Mouse (Mus musculus) intestine, embryonic 14.5 days (tissue): Measurements from ENCODE around the gene Zfyve26. TPM values are rescaled to one million over a fixed set of nuclear protein-coding genes. Genes with fewer than 3 reads are reported as not detected.

Experiments
- ATAC-seq: fragments of 200-750 bp; cut with Nextera tagmentation; replicated peaks from 2 replicates; pipeline ENCODE4 v1.8.0; 2017; ENCODE audit warnings: low read depth, moderate number of reproducible peaks, moderate TSS enrichment, moderate library complexity; ENCODE audit not compliant: low FRiP score, low TSS enrichment
- DNase-seq: peaks from one replicate; pipeline ENCODE4 v3.0.0-alpha.2; 2018; ENCODE audit warnings: low spot score
- H3K27ac ChIP-seq: fragments of 300-500 bp; sonication (generic); 2 replicates; pipeline ENCODE4 v1.5.1; 2014; ENCODE audit warnings: low read depth, mild to moderate bottlenecking, control low read depth
- H3K27me3 ChIP-seq: fragments of 300-500 bp; sonication (generic); replicated peaks from 2 replicates; pipeline ENCODE4 v1.6.1; 2014; ENCODE audit warnings: low read length, control low read depth; ENCODE audit not compliant: control insufficient read depth, insufficient read depth
- H3K36me3 ChIP-seq: fragments of 300-500 bp; sonication (generic); 2 replicates; pipeline ENCODE4 v1.6.1; 2014; ENCODE audit warnings: low read length, control low read depth; ENCODE audit not compliant: control insufficient read depth, insufficient read depth
- H3K4me1 ChIP-seq: fragments of 300-500 bp; sonication (generic); replicated peaks from 2 replicates; pipeline ENCODE4 v1.6.1; 2014; ENCODE audit warnings: low read length, control low read depth, mixed read lengths; ENCODE audit not compliant: control insufficient read depth, insufficient read depth
- H3K4me2 ChIP-seq: fragments of 300-500 bp; sonication (generic); 2 replicates; pipeline ENCODE4 v1.6.1; 2014; ENCODE audit warnings: low read length
- H3K4me3 ChIP-seq: fragments of 300-500 bp; sonication (generic); 2 replicates; pipeline ENCODE4 v1.5.1; 2014; ENCODE audit warnings: low read depth, low read length, control low read depth, mixed read lengths
- H3K9ac ChIP-seq: fragments of 300-500 bp; sonication (generic); 2 replicates; pipeline ENCODE4 v1.6.1; 2014; ENCODE audit warnings: mild to moderate bottlenecking, low read length
- H3K9me3 ChIP-seq: fragments of 300-500 bp; sonication (generic); 2 replicates; pipeline ENCODE4 v1.6.1; 2016; ENCODE audit warnings: low read length, control low read depth; ENCODE audit not compliant: control insufficient read depth
- WGBS: fragments of 180-500 bp; shearing (Covaris S2); extraction: QIAGEN DNeasy Blood & Tissue Kit; methylation state at CpG from one replicate; pipeline ENCODE4 v1.1.7; 2014; 5-methylcytosine and 5-hydroxymethylcytosine counted together
- polyA plus RNA-seq: library from polyadenylated mRNA; unstranded; fragments of >200 nt; fragmentation: Nextera tagmentation; extraction: Ambion mirVana; gene quantifications from 2 replicates; pipeline ENCODE4 v1.2.1, GENCODE M21; 2014

The Zfyve26 gene
- polyA plus RNA-seq, result 12.5 and 17.9 TPM in 2 replicates

GRCm38 (mm10) chr12:79296126-79296816 lies at the start of gene Zfyve26:
Gene Zfyve26, minus strand, starts transcription at chr12:79296304.
- Histone ChIP-seq H3K4me1 (peaks cover 13% of the 10 kb centered on the region; the same call in 1 of the 2 replicates), H3K36me3 (peaks cover 16% of the 10 kb centered on the region), H3K4me2 (peak within 1 kb of the TSS; percentile 59), H3K4me3 (peak within 1 kb of the TSS; percentile 55), H3K9me3 (no peaks in the 10 kb centered on the region), H3K27ac (peak within 1 kb of the TSS; percentile 48), H3K27me3 (no peaks in the 10 kb centered on the region), H3K9ac (peak within 1 kb of the TSS; percentile 66)
- under 1% methylated on average over 29 of the region's 29 CpGs for WGBS
- ATAC-seq, result peak; percentile 98
- peak; percentile 94 for DNase-seq

- Histone ChIP-seq H3K4me2 (no peak overlapping the region), H3K9me3 (no peaks in the 10 kb centered on the region), H3K9ac (no peak overlapping the region), H3K36me3 (no peaks in the 10 kb centered on the region), H3K4me1 (no peaks in the 10 kb centered on the region; the same call in 1 of the 2 replicates), H3K27ac (no peak overlapping the region), H3K4me3 (no peak overlapping the region), H3K27me3 (no peaks in the 10 kb centered on the region)
- DNase-seq, result peak; percentile 38
- 61% methylated on average over 6 of the region's 6 CpGs for WGBS
- no peak for ATAC-seq
Measured at GRCm38 (mm10) chr12:79341291-79341845, 45.3 kb upstream of the Zfyve26 start.

DNA sequence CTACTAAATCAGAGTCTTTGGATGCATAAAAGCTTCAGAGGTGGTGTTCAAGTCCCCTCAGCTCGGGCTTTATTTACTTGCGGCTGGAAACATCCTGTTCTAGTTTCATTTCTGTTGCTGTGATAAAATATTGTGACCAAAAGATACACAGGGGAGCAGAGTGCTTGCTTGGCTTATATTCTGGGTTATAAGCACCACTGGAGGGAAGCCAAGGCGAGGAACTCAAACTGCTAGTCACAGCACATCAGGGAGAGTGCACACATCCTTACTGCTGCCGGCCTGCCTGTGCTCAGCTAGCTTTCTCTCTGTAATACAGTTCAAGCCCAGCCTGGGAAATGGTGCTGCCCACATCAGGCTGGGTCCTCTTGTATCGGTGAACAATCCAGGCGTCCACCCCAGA lies 44.4 kb upstream of the Zfyve26 start:
- Histone ChIP-seq H3K4me2 (no peak overlapping the region), H3K4me1 (no peaks in the 10 kb centered on the region; the same call in 1 of the 2 replicates), H3K36me3 (no peaks in the 10 kb centered on the region), H3K27ac (0 out of 2 replicates have a peak overlapping the region, but pooled peaks have one; percentile 11), H3K4me3 (no peak overlapping the region), H3K9ac (no peak overlapping the region), H3K27me3 (no peaks in the 10 kb centered on the region), H3K9me3 (no peaks in the 10 kb centered on the region)
- DNase-seq (no peak), ATAC-seq (no peak)
- WGBS, result 65% methylated on average over 6 of the region's 6 CpGs

DNA sequence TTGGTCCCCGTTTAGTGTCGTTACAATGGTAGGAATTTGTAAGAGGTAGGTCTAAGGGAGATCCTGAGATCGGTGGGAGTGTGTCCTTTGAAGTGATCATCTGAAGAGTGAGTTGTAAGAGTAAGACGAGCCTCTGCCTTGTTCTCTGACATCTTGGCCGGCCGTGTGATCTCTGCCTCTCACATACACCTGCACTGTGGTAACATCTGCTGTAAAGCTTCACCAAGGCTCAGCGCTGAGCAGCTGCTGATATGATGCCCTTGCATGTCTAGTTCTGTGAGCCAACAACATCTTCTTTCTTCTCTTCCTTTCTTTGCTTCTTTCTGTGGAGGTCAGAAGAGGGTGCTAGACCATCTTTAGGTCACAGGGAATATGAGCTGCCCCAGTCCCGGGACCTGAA lies 42.7 kb upstream of the Zfyve26 start:
- Histone ChIP-seq H3K4me2 (no peak overlapping the region), H3K4me3 (no peak overlapping the region), H3K27me3 (no peaks in the 10 kb centered on the region), H3K27ac (no peak overlapping the region), H3K9ac (no peak overlapping the region), H3K4me1 (no peaks in the 10 kb centered on the region; the same call in 1 of the 2 replicates), H3K36me3 (peaks cover 10% of the 10 kb centered on the region), H3K9me3 (peaks cover 10% of the 10 kb centered on the region)
- 89% methylated on average over 8 of the region's 8 CpGs for WGBS
- no peak for DNase-seq
- ATAC-seq, result no peak

GRCm38 (mm10) chr12:79331722-79332121 lies 35.6 kb upstream of the Zfyve26 start:
- Histone ChIP-seq H3K36me3 (peaks cover 13% of the 10 kb centered on the region), H3K9me3 (peaks cover 11% of the 10 kb centered on the region), H3K9ac (no peak overlapping the region), H3K27ac (no peak overlapping the region), H3K4me3 (no peak overlapping the region), H3K4me2 (no peak overlapping the region), H3K4me1 (peaks cover 8% of the 10 kb centered on the region; the same call in 1 of the 2 replicates), H3K27me3 (no peaks in the 10 kb centered on the region)
- ATAC-seq (no peak), DNase-seq (no peak)
- 74% methylated on average over 4 of the region's 4 CpGs for WGBS

- Histone ChIP-seq H3K4me2 (no peak overlapping the region), H3K4me3 (no peak overlapping the region), H3K9ac (no peak overlapping the region), H3K9me3 (peaks cover 11% of the 10 kb centered on the region), H3K36me3 (peaks cover 13% of the 10 kb centered on the region), H3K4me1 (peaks cover 11% of the 10 kb centered on the region; the same call in 1 of the 2 replicates), H3K27ac (no peak overlapping the region), H3K27me3 (no peaks in the 10 kb centered on the region)
- DNase-seq (no peak), ATAC-seq (no peak)
- 69% methylated on average over 2 of the region's 2 CpGs for WGBS
Measured at GRCm38 (mm10) chr12:79330571-79330970, 34.5 kb upstream of the Zfyve26 start.

DNA sequence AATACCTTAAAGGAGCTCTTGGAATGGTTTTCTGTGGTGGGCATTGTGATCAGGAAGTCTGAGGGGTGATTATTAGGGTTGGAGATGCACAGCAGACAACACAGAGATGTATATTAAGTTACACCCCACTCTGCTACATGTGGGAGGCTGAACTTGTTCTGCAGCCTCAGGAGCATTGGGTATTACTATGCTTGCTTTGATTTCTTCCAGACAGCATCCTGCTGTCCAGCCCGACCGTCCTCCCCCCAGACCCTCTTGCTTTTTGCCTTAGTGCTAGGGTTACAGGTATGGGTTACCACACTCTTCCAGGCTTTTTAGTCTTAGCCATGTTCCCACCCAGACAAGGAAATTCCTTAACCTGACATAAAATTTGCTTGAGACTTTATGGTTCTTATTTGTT lies 31.8 kb upstream of the Zfyve26 start:
- no peak overlapping the region for H3K4me2 ChIP-seq
- H3K9me3 ChIP-seq, result no peaks in the 10 kb centered on the region
- no peak for ATAC-seq
- H3K4me1 ChIP-seq, result peaks cover 11% of the 10 kb centered on the region; the same call in 1 of the 2 replicates
- H3K36me3 ChIP-seq, result 0 out of 2 replicates have a peak, but pooled peaks cover 3% of the 10 kb centered on the region
- peak overlapping the region; percentile 20; the same call in 1 of the 2 replicates for H3K27ac ChIP-seq
- H3K4me3 ChIP-seq, result no peak overlapping the region
- no peak for DNase-seq
- 70% methylated on average over 2 of the region's 2 CpGs for WGBS
- H3K27me3 ChIP-seq, result no peaks in the 10 kb centered on the region
- H3K9ac ChIP-seq, result no peak overlapping the region

GRCm38 (mm10) chr12:79326745-79327144 lies 30.6 kb upstream of the Zfyve26 start:
- Histone ChIP-seq H3K4me1 (peaks cover 11% of the 10 kb centered on the region; the same call in 1 of the 2 replicates), H3K27me3 (no peaks in the 10 kb centered on the region), H3K27ac (0 out of 2 replicates have a peak overlapping the region, but pooled peaks have one; percentile 22), H3K4me2 (no peak overlapping the region), H3K4me3 (no peak overlapping the region), H3K36me3 (0 out of 2 replicates have a peak, but pooled peaks cover 3% of the 10 kb centered on the region), H3K9me3 (no peaks in the 10 kb centered on the region), H3K9ac (no peak overlapping the region)
- no peak for ATAC-seq
- 38% methylated on average over 2 of the region's 2 CpGs for WGBS
- DNase-seq, result no peak
